Mouse (Mus musculus) gastrocnemius, postnatal 14 days (tissue): ENCODE data around the gene Cacna1g. TPM values are rescaled to one million over a fixed set of nuclear protein-coding genes. Genes with fewer than 3 reads are reported as not detected.

Experiments
- DNase-seq: peaks from one replicate; pipeline ENCODE4 v3.0.0; 2021; ENCODE audit warnings: mixed read lengths
- intact Hi-C: fragments of 180-260 bp; cut with DNase I; formaldehyde crosslinking; loops from one replicate; pipeline ENCODE4 v1.15.1; 2025; ENCODE audit warnings: low total_unique reads
- total RNA-seq, 2 experiments: library from RNA; stranded (reverse); gene quantifications; 2 replicates each; pipeline ENCODE4 v1.2.3; 2021

Cacna1g gene
- total RNA-seq, 2 experiments from 2014 or later: 4.9 to 6.1 TPM

DNA sequence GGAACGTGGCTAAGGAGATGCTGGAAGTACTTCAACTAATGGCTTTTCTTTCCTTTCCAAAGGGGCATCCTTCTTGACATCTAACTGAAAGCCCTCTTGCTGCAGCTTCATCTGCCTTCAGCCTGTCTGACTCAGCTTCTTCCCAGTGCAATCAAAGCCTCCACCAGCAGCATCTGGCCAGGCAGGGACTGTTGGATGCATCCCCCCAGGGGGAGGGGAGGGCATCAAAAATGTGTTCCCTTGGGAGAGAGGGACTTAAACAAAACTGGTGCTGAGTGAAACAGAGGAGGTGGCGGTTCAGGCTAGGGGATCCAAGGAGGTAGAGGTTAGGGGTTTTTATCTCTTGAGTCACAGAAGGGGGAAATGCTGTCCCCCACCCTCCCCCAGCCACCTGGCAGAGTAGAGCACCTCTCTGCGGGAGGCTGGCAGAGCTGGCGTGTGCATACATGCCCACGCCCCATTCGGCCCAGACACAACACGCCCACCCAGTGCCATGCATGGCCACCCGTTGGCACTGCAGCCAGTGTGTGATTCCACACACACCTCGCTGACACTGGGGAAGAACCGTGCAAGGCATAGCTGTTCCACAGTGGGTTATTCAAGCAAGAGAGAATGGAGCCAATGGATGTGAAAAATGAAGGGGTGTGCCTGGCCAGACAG lies 18.7 kb downstream of the Cacna1g start:
- intact Hi-C loops: no loop called here
- no peak for DNase-seq

DNA sequence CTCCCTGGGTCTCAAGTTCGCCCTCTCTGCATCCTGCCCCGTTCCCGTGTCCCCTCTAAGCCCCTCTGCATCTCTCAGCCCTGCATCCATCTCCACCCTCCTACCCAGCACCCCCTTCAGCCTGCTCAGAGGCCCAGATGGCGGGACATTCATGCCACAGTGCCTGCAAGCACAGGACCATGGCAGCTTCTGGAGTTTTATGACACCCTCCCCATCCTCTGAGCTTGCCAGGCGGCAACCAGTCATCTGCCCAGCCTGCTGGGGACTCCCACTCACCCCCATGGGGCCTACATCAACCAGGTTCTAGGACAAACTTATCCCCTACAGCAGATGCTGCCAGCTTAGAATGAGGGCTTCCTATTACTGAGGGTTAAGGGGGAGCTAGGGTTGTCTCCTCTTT lies 19.2 kb downstream of the Cacna1g start:
- intact Hi-C loops: no loop called here
- no peak for DNase-seq

DNA sequence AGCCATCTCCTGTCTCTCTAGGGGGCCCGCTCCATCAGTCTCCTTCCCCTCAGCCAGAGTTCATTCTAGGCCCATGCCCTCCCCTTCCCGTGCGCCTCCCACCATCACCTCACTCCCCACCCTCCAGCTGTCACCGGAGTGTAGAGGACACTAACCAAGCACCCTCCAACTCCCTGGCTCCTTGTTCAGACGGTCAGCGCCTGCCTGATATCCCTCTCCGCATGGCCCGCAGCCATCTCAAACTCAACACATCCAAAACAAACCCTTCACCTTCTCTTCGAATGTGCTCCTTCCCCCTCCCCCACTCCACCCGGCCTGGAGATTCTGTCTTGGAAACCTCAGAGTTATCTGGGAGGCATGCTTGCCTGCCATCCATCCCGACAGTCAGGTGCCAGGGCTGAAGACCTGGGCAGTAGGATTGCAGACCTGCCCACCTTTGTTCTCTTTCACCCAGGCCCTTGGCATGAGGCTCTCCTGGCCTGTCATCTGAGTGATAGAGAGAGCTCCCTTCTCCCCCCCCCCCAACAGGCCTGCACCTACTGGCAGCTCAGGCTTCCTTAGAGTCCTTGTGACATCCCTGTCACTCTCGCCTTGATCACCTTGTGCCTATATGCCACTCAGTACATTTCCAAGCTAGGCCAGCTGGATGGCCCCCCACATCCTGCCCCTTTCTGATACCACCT lies 22.8 kb downstream of the Cacna1g start:
- intact Hi-C loops: no loop called here
- no peak for DNase-seq

DNA sequence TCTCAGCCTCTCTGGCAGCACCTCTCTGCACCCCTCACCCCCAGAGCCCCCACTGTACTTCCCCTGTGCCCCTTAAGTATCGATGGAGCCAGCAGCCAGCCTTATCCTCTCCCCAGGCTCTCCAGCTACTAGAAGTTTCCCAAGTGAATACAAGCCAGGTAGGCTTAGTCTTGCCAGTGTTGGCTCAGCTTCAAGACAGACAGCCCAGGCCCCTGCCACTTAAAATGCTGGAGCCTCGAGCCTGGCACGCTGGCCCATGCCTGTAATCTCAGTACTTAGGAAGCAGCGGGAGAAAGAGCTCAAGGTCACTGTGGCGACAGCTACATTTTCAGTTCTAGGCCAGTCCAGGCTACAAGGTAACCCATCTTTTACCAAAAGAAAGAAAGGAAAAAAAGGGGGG lies 24.1 kb downstream of the Cacna1g start:
- intact Hi-C loops: no loop called here
- DNase-seq: no peak

DNA sequence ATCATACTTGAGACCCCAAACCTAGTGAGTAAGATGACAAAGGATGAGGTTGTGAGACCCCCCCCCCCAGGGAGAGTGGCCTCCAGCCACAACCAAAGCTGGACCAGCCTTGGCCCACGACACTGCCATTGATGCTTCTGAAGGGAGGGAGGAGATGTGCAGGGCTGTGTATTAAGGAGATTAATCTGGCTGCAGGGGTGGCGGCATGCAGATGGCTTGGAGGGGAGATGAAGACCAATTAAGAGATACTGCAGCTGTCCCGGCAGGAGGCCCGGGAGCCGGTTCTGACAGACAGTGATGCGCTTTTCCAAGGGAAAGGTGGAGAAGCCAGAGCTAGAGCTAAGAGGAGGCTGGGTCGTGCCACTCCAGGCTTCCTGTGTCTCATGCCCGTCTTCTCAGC lies 24.8 kb downstream of the Cacna1g start:
- intact Hi-C loops: no loop called here
- no peak for DNase-seq

DNA sequence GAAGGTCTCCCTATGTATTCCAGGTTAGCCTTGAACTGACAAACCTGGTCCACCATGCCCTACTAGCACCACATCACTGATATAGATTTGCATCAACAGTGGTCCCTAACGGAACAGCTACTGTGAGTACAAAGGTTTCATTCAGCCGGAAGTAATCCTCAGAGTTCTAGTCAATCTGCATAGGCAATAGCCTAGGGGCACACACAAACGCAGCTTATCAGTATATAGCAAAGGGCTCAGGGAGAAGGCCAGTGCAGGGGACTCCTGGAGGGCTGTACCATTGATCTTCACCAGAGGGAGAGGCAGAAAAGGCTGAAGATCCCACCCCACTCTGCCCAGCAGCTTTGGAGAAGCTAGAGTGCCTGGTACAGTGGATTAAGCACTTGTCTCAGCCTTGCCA lies 27.0 kb downstream of the Cacna1g start:
- no peak for DNase-seq
- intact Hi-C loops: no loop called here

DNA sequence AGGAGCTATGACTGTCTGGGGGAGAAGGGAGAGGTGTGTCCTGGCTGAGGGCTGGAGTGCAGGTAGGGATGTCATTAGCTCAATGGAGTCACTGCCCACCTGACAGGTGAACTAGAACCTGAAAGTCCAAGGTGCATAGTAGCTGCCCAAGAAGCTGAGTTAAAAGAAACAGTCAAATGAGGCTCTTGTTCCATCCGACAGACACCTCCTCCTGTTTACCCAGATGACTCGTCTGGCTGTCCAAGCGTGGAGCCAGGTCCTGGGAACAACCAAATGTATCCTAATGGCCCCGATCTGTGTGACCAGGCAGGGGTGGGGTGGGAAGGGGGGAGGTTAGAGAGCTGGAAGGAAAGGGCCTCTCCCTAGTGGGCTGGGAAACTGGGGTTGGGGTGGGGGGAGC lies 28.7 kb downstream of the Cacna1g start:
- DNase-seq: no peak
- intact Hi-C loops: no loop called here

DNA sequence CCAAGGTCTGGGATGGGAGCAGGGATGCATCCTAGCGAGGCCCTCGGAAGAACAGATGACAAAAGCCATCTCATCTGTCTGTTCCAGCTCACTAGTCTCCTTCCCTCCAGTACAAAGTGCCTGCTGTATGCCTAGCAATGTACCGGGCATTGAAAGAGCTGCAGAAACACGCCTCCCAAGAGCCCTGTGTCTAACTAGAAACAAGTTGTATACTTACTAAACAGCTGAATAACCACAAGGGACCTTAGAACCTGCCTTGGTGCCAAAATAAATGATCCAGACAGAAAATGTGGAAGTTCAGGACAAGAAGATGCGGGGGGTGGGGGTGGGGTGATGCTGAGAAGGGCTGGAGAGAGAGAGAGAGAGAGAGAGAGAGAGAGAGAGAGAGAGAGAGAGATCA lies 29.2 kb downstream of the Cacna1g start:
- intact Hi-C loops: no loop called here
- DNase-seq: no peak

DNA sequence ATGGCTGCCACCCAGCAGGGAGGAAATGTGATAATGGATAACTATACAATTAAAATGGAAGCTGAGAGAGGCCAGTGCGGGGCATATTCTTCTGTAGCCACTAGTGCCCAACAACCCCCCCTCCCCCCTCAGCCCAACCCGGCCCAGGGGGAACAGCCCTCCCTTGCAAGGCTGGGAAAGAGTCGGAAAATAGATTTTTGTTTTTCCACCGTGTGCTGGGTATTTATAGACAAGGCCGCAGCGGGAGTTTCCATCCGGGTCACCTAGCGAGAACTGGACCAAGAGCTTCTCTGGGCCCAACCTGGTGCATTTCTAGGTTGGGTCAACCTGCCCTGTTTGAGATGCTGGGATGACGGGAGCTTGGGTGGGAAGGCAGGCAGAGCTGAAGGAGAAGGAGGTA lies 32.2 kb downstream of the Cacna1g start:
- intact Hi-C loops: no loop called here

DNA sequence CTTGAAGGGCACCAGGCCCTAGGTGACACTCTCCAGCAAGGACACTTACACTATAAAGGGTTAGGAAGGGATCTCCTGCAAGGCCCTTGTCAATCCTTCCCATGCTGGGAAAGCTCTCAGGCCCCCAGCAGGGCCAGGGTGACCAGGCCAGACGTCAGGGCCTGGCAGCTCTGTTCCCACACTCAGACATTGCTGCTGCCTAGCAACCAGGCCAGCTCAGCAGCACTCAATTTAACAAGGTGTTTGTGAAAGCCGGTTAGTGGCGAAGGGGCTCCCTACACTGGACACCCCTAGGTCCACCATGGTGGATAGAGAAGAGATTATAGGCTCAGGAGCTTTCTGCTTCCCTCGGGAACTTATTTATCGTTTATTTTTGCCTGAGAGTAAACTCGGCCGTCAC lies 32.9 kb downstream of the Cacna1g start:
- DNase-seq: no peak
- intact Hi-C loops: no loop called here

More for the DNA sequence above, 32.2 kb downstream of the Cacna1g start:
- no peak for DNase-seq

DNA sequence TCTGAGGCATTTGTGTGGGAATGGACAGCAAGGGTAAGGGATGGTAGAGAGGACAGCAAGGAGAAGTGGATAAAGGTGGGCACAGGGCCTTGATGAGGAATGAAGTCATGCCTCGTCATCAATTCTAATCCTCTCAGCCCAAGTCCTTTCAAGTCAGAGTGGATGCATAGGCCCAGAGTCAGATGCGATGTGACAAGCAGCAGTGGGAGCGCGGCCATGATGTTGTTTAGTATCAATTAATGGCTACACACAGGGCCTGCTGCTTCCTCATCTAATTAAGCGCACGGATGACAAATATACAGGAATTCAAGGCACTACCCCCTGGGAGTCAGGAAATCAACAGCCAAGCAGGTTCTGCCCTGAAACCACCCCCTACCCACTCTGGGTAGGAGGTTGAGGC lies 33.6 kb downstream of the Cacna1g start:
- intact Hi-C loops: no loop called here

DNA sequence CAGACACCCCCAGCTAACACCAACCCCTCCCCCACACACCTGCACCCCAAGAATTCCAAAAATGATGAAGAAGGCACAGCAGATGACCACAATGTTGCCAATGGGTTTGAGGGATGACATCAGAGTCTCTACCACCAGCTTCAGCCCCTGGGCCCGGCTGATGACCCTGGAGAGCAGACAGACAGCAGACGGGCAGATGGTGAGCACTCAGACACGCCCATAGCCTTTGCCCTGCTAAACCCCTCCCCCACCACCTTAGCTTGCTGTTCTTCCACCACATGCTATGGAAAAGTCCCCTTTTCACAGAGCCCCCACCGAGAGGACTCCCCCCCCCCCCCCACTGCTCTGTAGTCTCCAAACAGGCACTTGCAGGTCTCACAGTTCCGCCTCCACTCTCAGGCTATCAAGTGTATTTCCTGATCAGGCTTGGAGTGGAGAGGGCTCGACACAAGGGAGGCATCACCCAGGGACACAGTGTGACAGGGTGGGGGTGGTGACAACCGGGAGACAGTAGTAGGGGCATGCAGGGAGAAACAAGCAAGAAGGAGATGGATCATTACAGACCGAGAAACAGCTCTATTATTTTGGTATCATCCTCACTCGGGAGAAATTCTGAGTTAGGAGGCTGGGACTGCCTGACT lies 44.9 kb downstream of the Cacna1g start:
- no peak for DNase-seq
- intact Hi-C loops: no loop called here

More for the DNA sequence above, 33.6 kb downstream of the Cacna1g start:
- no peak for DNase-seq

DNA sequence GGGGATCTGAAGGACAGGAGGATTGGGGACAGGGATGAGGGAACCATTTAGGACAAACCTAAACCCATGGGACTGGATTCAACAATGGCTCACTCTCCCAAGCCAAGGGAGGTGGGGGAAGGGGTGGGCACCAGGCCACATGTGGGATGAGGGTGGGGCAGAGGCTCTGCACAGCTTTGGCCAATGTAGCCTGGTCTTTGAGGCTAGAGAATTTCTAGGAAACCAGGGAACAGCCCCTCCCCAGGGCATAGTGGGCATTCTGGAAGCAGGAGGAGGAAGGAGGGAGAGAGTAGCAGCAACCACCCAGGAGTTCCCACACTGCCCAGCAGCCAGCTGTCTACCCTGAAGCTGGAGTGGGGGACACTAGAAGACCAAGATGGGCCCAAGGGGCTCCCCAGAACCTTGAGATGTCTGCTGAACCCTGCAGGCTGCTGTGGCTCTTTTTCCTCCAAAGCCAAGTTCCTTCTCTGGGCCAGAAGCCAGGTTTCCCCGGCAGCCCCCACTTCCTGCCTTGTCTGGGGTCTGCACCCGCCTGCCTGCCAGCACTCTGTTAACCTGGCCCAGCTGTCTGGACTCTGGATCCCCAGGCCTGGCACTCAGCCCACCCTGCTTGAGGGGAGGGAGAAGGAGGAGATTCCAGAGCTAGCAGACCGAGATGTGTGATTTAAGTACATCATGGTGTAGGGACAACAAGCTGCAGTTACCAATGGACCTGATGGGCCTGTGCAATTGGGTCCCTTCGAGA lies 45.7 kb downstream of the Cacna1g start:
- DNase-seq: peak; percentile 83
- intact Hi-C loops: no loop called here

DNA sequence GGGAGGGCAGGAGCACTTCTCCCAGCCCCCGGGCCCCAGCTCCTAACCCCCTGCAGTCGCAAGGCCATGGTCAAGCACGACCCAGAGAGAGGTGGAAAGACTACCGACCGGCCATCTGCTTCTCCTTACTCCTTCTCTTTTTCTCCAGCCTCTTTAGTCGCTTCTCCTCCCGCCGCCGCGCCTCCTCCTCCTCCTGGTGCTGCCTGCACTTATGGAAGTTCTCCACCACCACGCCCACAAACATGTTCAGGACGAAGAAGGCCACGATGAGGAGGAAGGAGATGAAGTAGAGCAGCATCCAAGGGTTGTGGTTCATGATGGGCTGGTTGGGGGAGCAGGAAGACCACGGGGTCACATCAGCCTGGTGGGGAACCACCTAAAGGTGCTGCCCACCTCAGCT lies 48.3 kb downstream of the Cacna1g start:
- DNase-seq: no peak
- intact Hi-C loops: no loop called here

DNA sequence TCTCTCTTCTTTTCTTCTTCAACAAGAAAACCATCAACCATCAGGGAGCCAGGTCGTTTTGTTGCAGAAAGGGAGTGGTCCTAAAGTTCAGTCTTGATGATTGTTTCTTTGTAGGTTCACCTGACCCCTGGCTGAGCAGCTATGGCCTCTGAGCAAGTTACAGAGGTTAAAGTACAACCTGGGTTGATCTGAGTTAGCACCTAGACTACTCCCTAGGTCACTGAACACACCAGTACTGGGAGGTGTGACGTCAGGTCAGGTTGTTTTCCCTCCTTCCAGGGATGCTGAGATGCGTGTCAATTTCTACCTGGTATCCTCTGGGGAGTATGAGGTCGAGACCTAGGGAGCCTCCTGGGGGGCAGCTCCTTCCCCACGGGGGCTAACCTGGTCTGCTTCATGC lies 48.8 kb downstream of the Cacna1g start:
- intact Hi-C loops: no loop called here

DNA sequence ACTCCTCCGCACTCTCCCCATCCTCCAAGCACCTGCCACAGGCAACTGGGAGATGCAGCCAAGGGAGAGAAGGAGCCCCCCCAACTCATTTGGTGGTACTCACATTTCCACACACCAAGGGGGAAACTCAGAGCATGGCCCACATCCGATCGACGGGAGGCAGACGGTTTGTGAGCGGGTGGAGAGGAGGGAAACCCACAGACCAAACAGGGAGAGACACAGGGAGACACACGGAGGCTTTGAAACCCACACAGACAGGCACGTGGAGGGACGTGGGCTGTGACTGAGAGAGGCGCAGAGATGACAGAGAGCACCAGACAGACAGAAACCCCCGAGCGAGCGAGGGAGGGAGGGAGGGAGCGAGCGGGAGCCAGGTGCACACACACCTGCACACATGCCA lies 49.6 kb downstream of the Cacna1g start:
- no peak for DNase-seq
- intact Hi-C loops: loop anchor here (5.0 kb wide), 1 partner anchor 63 kb away; the partner anchor contains the start of gene Spata20

More for the DNA sequence above, 48.8 kb downstream of the Cacna1g start:
- DNase-seq: no peak

DNA sequence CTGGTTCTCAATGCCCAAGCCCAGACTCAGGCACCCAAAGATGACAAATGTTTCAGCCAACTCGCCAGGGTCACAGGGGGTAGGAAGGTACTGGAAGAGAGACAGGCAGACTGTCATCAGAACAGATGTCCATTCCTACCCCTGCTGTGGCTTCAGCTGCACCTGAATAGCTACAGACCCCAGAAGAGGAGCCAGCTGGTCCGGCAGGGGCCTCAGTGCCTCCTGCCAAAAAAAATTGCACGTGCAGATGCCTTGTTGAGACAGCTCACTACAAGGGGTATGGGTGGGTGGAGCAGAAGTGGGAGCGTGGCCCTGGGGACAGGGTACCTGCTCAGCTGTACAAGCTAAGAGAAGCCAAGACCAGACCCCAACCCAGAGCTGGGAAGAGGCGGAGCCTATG lies 50.1 kb downstream of the Cacna1g start:
- intact Hi-C loops: loop anchor here (5.0 kb wide), 1 partner anchor 63 kb away; the partner anchor contains the start of gene Spata20
- DNase-seq: no peak

DNA sequence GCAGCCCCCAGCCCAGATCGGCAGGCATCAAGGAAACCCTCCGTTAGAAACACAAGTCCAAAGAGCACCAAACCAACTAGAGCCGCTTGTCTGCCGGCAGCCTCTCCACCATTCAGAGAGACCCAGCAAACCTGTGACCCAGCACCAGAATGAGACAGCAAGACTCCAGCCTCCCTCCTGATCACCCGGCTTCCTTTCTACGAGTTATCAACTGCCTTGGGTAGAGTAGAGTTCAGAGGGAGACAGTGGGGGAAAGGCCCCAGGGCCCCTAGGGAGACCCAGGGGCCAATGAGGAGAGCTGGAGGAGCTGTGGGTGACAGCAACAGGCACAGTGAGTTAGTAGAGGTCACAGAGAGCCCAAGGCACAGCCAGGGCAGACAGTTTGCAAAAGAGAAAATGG lies 53.0 kb downstream of the Cacna1g start:
- intact Hi-C loops: loop anchor here (5.0 kb wide), 1 partner anchor 66 kb away; the partner anchor contains the start of gene Spata20
- DNase-seq: no peak

DNA sequence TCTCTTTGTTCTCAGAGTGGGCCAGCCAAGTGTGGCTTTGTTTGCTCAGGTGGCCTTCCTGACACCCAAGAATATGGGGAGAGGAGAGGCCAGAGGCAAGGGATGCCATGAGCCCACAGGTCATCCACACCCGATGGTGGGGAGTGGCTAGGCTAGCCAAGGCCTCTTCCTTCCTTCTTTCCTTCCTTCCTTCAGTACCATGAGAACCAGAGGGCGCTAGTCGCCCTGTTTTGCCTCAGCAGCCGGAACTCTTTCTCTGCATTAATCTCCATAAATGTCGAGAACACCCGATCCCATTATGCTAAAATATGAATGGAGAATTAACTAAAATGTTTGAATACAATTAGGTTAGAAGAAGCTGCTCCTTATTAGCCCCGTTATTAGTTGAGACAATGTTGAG lies 53.7 kb downstream of the Cacna1g start:
- intact Hi-C loops: loop anchor here (5.0 kb wide), 1 partner anchor 67 kb away; the partner anchor contains the start of gene Spata20
- no peak for DNase-seq
